Mouse (Mus musculus) cerebellum, adult 2 months (tissue): ENCODE measurements at regions not wholly inside any gene's neighbourhood (a gene's known extent, or its start where the extent isn't known, plus 50 kb on each side); places are given as distances from the start of the nearest gene placed in this dataset.

Experiments
- CTCF ChIP-seq: fragments of 200-500 bp; IDR thresholded peaks from 2 replicates; pipeline ENCODE4 v1.5.1; 2011; ENCODE audit warnings: low read depth, mild to moderate bottlenecking, control low read depth, low read length, moderate library complexity, borderline replicate concordance; ENCODE audit not compliant: insufficient read depth
- POLR2A ChIP-seq: fragments of 200-500 bp; IDR thresholded peaks from 2 replicates; pipeline ENCODE4 v1.6.1; 2011; ENCODE audit warnings: low read length, control low read depth, borderline replicate concordance; ENCODE audit not compliant: insufficient read depth

GRCm38 (mm10) chr1:137452749-137453148, 492.5 kb upstream of the Nr5a2 start:
- no peak for TF ChIP-seq CTCF
- TF ChIP-seq POLR2A = no peak
